Mouse (Mus musculus): ENCODE results near the gene Ppp1r12b. TPM values are rescaled to one million over a fixed set of nuclear protein-coding genes. Genes with fewer than 3 reads are reported as not detected.

Gene Ppp1r12b
- total RNA-seq, 2 experiments from 2014 or later, result 10.5 to 11.4 TPM

- no peak for DNase-seq
Measured at GRCm38 (mm10) chr1:134791456-134791855, 164.3 kb downstream of the Ppp1r12b start.

- DNase-seq, result no peak
Measured at GRCm38 (mm10) chr1:134790716-134791439, 164.9 kb downstream of the Ppp1r12b start.

GRCm38 (mm10) chr1:134788096-134788495 is 167.6 kb downstream of the Ppp1r12b start:
- DNase-seq, result no peak

GRCm38 (mm10) chr1:134784911-134785310 is 170.8 kb downstream of the Ppp1r12b start:
- no peak for DNase-seq

- no peak for DNase-seq
Measured at GRCm38 (mm10) chr1:134784481-134784880, 171.3 kb downstream of the Ppp1r12b start.

GRCm38 (mm10) chr1:134783958-134784357 is 171.8 kb downstream of the Ppp1r12b start:
- no peak for DNase-seq

GRCm38 (mm10) chr1:134782797-134783196 is 172.9 kb downstream of the Ppp1r12b start:
- peak in 1 of 2 experiments; percentile 40 for DNase-seq

GRCm38 (mm10) chr1:134777936-134778548 is 177.7 kb downstream of the Ppp1r12b start:
- no peak for DNase-seq

GRCm38 (mm10) chr1:134777201-134777885 is 178.4 kb downstream of the Ppp1r12b start:
- DNase-seq, result peak in 1 of 2 experiments; percentile 54

GRCm38 (mm10) chr1:134775631-134776030 is 180.1 kb downstream of the Ppp1r12b start:
- DNase-seq, result no peak

- peak in 1 of 2 experiments; percentile 48 for DNase-seq
Measured at GRCm38 (mm10) chr1:134774728-134775287, 180.9 kb downstream of the Ppp1r12b start.

GRCm38 (mm10) chr1:134774247-134774646 is 181.5 kb downstream of the Ppp1r12b start:
- DNase-seq, result no peak

- peak in 1 of 2 experiments; percentile 36 for DNase-seq
Measured at GRCm38 (mm10) chr1:134773256-134773655, 182.5 kb downstream of the Ppp1r12b start.

GRCm38 (mm10) chr1:134772821-134773220 is 182.9 kb downstream of the Ppp1r12b start:
- DNase-seq, result no peak

GRCm38 (mm10) chr1:134771999-134772398 is 183.7 kb downstream of the Ppp1r12b start:
- DNase-seq, result no peak

- no peak for DNase-seq
Measured at GRCm38 (mm10) chr1:134771353-134771752, 184.4 kb downstream of the Ppp1r12b start.

GRCm38 (mm10) chr1:134770312-134770711 is 185.4 kb downstream of the Ppp1r12b start:
- no peak for DNase-seq

- no peak for DNase-seq
Measured at GRCm38 (mm10) chr1:134766448-134766847, 189.3 kb downstream of the Ppp1r12b start.

- DNase-seq, result no peak
Measured at GRCm38 (mm10) chr1:134764831-134765458, 190.8 kb downstream of the Ppp1r12b start.

GRCm38 (mm10) chr1:134763776-134764438 is 191.8 kb downstream of the Ppp1r12b start:
- DNase-seq, result peak in 1 of 2 experiments; percentile 28

- peak in 1 of 2 experiments; percentile 34 for DNase-seq
Measured at GRCm38 (mm10) chr1:134763250-134763649, 192.5 kb downstream of the Ppp1r12b start.

- DNase-seq, result no peak
Measured at GRCm38 (mm10) chr1:134761534-134761933, 194.2 kb downstream of the Ppp1r12b start.
